Mouse (Mus musculus): ENCODE measurements around the gene Dlgap5. TPM values are rescaled to one million over a fixed set of nuclear protein-coding genes. Genes with fewer than 3 reads are reported as not detected.

Gene Dlgap5
- polyA plus RNA-seq, 1 experiment from 2014 or later: 44.2 TPM

- 82% methylated on average over 2 of the region's 2 CpGs for WGBS
- no peak overlapping the region for H3K4me3 ChIP-seq (ENCODE audit: low read length)
- no peaks in the 10 kb centered on the region for H3K36me3 ChIP-seq (ENCODE audit: control insufficient read depth, insufficient read depth, low read length)
- no peak overlapping the region for H3K27ac ChIP-seq (ENCODE audit: low read length)
- no peaks in the 10 kb centered on the region for H3K9me3 ChIP-seq (ENCODE audit: control insufficient read depth, low read length)
- ATAC-seq (ENCODE audit: low read depth): no peak
- no peak overlapping the region for H3K4me2 ChIP-seq (ENCODE audit: low read depth, low read length)
- no peaks in the 10 kb centered on the region for H3K4me1 ChIP-seq (replicated peaks; ENCODE audit: control insufficient read depth, insufficient read depth, low read length)
- H3K9ac ChIP-seq (ENCODE audit: low read length): no peak overlapping the region
- no peaks in the 10 kb centered on the region for H3K27me3 ChIP-seq (ENCODE audit: control insufficient read depth, insufficient read depth, low read depth, low read length)
Measured at GRCm38 (mm10) chr14:47350974-47351373, 67.2 kb downstream of the Dlgap5 start.

- H3K27me3 ChIP-seq (ENCODE audit: control insufficient read depth, insufficient read depth, low read depth, low read length): no peaks in the 10 kb centered on the region
- H3K4me3 ChIP-seq (ENCODE audit: low read length): no peak overlapping the region
- WGBS: 92% methylated on average over 1 of the region's 1 CpGs
- no peak overlapping the region for H3K27ac ChIP-seq (ENCODE audit: low read length)
- no peak overlapping the region for H3K9ac ChIP-seq (ENCODE audit: low read length)
- ATAC-seq (ENCODE audit: low read depth): no peak
- H3K4me2 ChIP-seq (ENCODE audit: low read depth, low read length): no peak overlapping the region
- H3K36me3 ChIP-seq (ENCODE audit: control insufficient read depth, insufficient read depth, low read length): no peaks in the 10 kb centered on the region
- no peaks in the 10 kb centered on the region for H3K9me3 ChIP-seq (ENCODE audit: control insufficient read depth, low read length)
- H3K4me1 ChIP-seq (replicated peaks; ENCODE audit: control insufficient read depth, insufficient read depth, low read length): no peaks in the 10 kb centered on the region
Measured at GRCm38 (mm10) chr14:47346715-47347114, 71.5 kb downstream of the Dlgap5 start.

- peak; percentile 74 for ATAC-seq (ENCODE audit: low read depth)
- no peaks in the 10 kb centered on the region for H3K4me1 ChIP-seq (replicated peaks; ENCODE audit: control insufficient read depth, insufficient read depth, low read length)
Measured at GRCm38 (mm10) chr14:47341811-47342291, 76.4 kb downstream of the Dlgap5 start.

GRCm38 (mm10) chr14:47340231-47340925, 77.8 kb downstream of the Dlgap5 start:
- ATAC-seq (ENCODE audit: low read depth): no peak
- no peak overlapping the region for H3K27ac ChIP-seq (ENCODE audit: low read length)
- no peaks in the 10 kb centered on the region for H3K36me3 ChIP-seq (ENCODE audit: control insufficient read depth, insufficient read depth, low read length)
- no peak overlapping the region for H3K4me2 ChIP-seq (ENCODE audit: low read depth, low read length)
- H3K27me3 ChIP-seq (ENCODE audit: control insufficient read depth, insufficient read depth, low read depth, low read length): no peaks in the 10 kb centered on the region
- H3K4me3 ChIP-seq (ENCODE audit: low read length): no peak overlapping the region
- no peaks in the 10 kb centered on the region for H3K4me1 ChIP-seq (replicated peaks; ENCODE audit: control insufficient read depth, insufficient read depth, low read length)
- no peak overlapping the region for H3K9ac ChIP-seq (ENCODE audit: low read length)
- WGBS: 75% methylated on average over 10 of the region's 10 CpGs
- no peaks in the 10 kb centered on the region for H3K9me3 ChIP-seq (ENCODE audit: control insufficient read depth, low read length)

More at GRCm38 (mm10) chr14:47341811-47342291, 76.4 kb downstream of the Dlgap5 start:
- H3K9ac ChIP-seq (ENCODE audit: low read length): no peak overlapping the region
- no peaks in the 10 kb centered on the region for H3K36me3 ChIP-seq (ENCODE audit: control insufficient read depth, insufficient read depth, low read length)
- H3K4me3 ChIP-seq (ENCODE audit: low read length): no peak overlapping the region
- H3K4me2 ChIP-seq (ENCODE audit: low read depth, low read length): no peak overlapping the region
- no peaks in the 10 kb centered on the region for H3K27me3 ChIP-seq (ENCODE audit: control insufficient read depth, insufficient read depth, low read depth, low read length)
- peak overlapping the region; percentile 11; the same call in 1 of the 2 replicates for H3K27ac ChIP-seq (ENCODE audit: low read length)
- WGBS: 52% methylated on average over 4 of the region's 4 CpGs
- no peaks in the 10 kb centered on the region for H3K9me3 ChIP-seq (ENCODE audit: control insufficient read depth, low read length)

Other genes with a start within 250 kb of the Dlgap5 start
- gene Gch1, start 229.0 kb downstream of the Dlgap5 start, polyA plus RNA-seq (2015; fragmentation: Nextera tagmentation; extraction: Ambion mirVana): 4.6 and 5.6 TPM in 2 replicates
- gene Wdhd1, start 141.6 kb downstream of the Dlgap5 start, polyA plus RNA-seq (2015; fragmentation: Nextera tagmentation; extraction: Ambion mirVana): 30.8 and 32.9 TPM in 2 replicates
- gene Socs4, start 141.5 kb downstream of the Dlgap5 start, polyA plus RNA-seq (2015; fragmentation: Nextera tagmentation; extraction: Ambion mirVana): 2.6 and 2.8 TPM in 2 replicates
- gene Mapk1ip1l, start 120.1 kb downstream of the Dlgap5 start, polyA plus RNA-seq (2015; fragmentation: Nextera tagmentation; extraction: Ambion mirVana): 63.0 and 71.0 TPM in 2 replicates
- 67.9 and 98.7 TPM in 2 replicates for gene Lgals3, start 50.7 kb downstream of the Dlgap5 start, polyA plus RNA-seq (2015; fragmentation: Nextera tagmentation; extraction: Ambion mirVana)
- gene Fbxo34, start 32.0 kb upstream of the Dlgap5 start, polyA plus RNA-seq (2015; fragmentation: Nextera tagmentation; extraction: Ambion mirVana): 21.3 and 22.3 TPM in 2 replicates
- 14.9 and 15.4 TPM in 2 replicates for gene Atg14, start 152.2 kb upstream of the Dlgap5 start, polyA plus RNA-seq (2015; fragmentation: Nextera tagmentation; extraction: Ambion mirVana)
- gene Ktn1, start 230.0 kb upstream of the Dlgap5 start, polyA plus RNA-seq (2015; fragmentation: Nextera tagmentation; extraction: Ambion mirVana): 51.9 and 56.8 TPM in 2 replicates